Mouse (Mus musculus): ENCODE measurements around the gene Setd2.

DNA sequence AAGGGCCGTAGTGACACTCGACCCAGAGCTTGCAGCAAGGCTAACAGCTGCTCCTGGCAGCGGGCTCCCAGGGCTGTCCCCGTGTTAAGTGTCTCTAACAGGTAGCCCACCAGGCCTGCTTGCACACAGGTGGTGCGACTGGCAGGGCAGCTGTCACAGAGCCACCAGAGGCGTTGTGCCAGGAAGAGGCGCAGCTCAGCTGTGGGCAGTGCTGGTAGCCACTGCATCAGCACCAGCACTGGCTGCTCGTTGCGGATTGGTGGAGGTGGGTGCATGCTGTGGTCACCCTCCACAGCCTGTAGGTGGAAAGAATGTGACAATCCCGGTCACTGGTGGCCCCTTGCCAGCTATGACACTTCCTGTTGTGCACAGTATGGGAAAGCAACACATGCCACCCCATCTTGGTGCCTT, 106.2 kb downstream of the Setd2 start:
- TF ChIP-seq CTCF (IDR thresholded peaks at IDR 0.05; ENCODE audit: borderline replicate concordance, extremely low read depth, insufficient read depth, insufficient read length) (no peak), POLR2A (IDR thresholded peaks at IDR 0.05; ENCODE audit: borderline replicate concordance, extremely low read depth, insufficient read depth, insufficient read length, poor library complexity, severe bottlenecking) (no peak)

All from brain, embryonic 14.5 days (tissue).